Mouse (Mus musculus): Measurements from ENCODE around the gene Ddx58.

The Ddx58 gene

DNA sequence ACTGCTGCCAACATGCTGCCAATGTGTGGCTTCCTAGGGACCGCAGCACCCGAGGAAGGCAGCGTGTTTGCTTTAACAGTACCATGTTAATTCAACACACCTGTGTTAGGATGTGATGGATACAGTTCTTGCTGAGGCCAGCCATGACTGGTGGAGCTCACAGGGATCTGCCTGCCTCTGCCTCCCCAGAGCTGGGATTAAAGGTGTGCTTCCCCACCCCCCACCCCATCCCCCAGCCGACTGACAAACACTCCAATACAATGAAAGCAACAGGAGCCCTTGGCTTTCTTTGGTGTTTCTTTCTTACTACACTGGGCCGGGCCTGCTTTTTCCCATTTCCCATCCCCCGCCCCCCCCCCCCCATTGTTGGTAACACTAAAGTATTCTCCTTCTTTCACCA, 5.4 kb downstream of the Ddx58 start:
- DNase-seq (ENCODE audit: low spot score), result no peak

GRCm38 (mm10) chr4:40233062-40233664, 6.5 kb downstream of the Ddx58 start:
- no peak for DNase-seq (ENCODE audit: low spot score)

- no peak for DNase-seq (ENCODE audit: low spot score)
These were observed 9.9 kb downstream of the Ddx58 start for GRCm38 (mm10) chr4:40229723-40230122.

- no peak for DNase-seq (ENCODE audit: low spot score)
These were observed 11.7 kb downstream of the Ddx58 start for GRCm38 (mm10) chr4:40227886-40228285.

- DNase-seq (ENCODE audit: low spot score), result no peak
These were observed 12.5 kb downstream of the Ddx58 start for GRCm38 (mm10) chr4:40227131-40227530.

DNA sequence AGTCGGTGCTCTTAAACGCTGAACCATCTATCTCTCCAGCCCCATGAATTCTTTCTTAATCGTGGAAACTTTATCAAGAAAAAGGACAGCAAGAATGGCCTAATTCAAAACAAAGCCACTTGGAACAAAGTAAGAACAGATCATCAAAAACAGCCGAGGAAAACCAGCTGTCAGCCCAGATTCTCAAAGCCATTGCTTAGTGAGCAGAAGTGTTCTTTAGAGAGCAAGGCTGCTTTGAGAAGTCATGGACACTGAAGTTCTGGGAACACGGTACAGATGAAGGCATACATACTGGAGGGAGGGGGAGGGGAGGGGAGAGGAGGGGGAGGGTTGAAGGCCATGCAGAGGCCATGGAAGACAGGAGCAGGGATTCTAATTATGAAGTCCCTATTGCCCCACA, 13.5 kb downstream of the Ddx58 start:
- no peak for DNase-seq (ENCODE audit: low spot score)

GRCm38 (mm10) chr4:40221876-40222585, 17.6 kb downstream of the Ddx58 start:
- no peak for DNase-seq (ENCODE audit: low spot score)

DNA sequence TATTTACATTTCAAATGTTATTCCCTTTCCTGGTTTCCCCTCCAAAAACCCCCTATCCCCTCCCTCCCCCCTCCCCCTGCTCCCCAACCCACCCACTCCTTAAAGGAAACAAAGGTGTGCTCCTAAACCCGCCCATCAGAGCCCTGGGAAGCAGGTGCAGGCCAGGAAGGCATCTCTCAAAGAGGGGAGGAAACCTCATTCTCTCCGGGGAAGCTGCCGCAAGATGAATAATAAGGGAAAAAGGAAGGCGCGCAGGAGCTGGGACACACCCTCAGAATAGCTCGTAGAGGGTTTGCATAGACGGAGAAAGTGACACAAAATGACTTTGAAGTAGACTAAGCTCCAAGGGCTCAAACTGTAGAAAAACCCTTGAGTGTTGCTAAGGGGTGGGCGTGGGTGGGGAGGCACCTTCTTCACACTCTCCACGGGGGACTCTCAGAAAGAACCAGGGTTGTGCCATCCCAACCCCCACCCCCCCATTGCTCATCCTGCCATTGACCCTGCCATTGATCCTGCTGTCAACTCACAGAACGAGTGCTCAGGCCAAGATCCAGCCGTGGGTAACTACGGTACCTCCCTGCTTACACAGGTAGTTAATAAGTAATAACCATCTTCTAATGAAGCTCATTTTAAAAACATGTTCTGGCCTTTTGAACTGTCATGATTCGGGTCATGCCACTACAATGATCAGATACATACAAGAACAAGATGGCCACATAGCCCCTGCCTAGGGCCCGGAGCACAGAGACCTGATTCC, 18.4 kb downstream of the Ddx58 start:
- no peak for DNase-seq (ENCODE audit: low spot score)

GRCm38 (mm10) chr4:40220437-40220836, 19.2 kb downstream of the Ddx58 start:
- DNase-seq (ENCODE audit: low spot score), result no peak

- DNase-seq (ENCODE audit: low spot score), result peak; percentile 25
These were observed 21.2 kb downstream of the Ddx58 start for GRCm38 (mm10) chr4:40218382-40218781.

GRCm38 (mm10) chr4:40217910-40218309, 21.7 kb downstream of the Ddx58 start:
- no peak for DNase-seq (ENCODE audit: low spot score)

GRCm38 (mm10) chr4:40212177-40212576, 27.5 kb downstream of the Ddx58 start:
- DNase-seq (ENCODE audit: low spot score), result no peak

GRCm38 (mm10) chr4:40207701-40208100, 31.9 kb downstream of the Ddx58 start:
- DNase-seq (ENCODE audit: low spot score), result no peak

DNA sequence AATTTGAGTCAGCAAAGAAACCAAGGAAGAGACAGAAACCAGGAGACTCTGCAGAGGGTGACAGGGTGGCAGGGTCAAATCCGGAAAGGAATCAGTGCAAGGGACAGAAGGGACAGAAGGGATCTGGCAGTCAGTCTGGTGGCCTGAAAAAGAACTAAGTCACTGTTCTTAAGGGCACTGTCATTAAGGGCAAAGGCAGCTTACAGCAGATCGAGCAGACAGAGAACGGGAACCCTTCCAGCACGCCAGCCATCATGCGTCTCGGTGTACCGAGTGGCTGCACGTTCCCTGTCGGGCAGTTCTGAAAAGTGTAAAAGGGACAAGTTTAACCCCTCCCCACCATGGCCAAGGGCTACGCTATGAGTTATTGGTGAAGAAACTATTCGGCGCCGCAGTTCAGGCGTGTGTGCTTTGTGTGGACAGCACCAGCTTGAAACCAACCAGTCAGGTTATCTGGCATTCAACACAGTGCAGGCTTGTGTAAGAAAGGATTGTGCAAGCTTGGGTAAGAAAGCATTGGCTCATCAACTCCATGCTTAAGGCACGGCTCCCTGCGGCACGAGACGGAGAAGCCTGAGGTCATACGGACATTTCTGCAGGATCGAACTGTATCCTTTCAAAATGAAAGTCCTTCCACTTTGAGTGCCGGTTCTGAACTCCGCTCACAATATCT, 34.3 kb downstream of the Ddx58 start:
- DNase-seq (ENCODE audit: low spot score), result no peak

- no peak for DNase-seq (ENCODE audit: low spot score)
These were observed 35.3 kb downstream of the Ddx58 start for GRCm38 (mm10) chr4:40204374-40204773.

- DNase-seq (ENCODE audit: low spot score), result no peak
These were observed 37.4 kb downstream of the Ddx58 start for GRCm38 (mm10) chr4:40202205-40202604.

DNA sequence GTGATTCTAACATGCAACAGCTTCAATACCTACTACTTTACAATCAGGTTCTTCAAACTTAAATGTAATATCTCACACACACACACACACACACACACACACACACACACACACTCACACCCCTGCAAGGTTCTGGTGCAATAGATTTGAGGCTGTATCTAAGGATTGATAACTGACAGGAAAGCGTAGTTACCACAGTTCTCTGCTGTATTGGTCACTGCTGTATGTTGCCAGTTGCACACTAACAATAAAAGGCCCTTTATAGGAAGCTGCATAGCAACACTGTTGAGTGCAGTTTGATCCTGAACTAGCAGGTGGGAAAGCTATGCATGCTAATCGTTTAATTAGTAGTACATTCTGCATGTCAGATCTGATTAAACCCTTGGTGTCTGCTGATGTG, 44.3 kb downstream of the Ddx58 start:
- no peak for DNase-seq (ENCODE audit: low spot score)

GRCm38 (mm10) chr4:40193461-40193860, 46.2 kb downstream of the Ddx58 start:
- no peak for DNase-seq (ENCODE audit: low spot score)

GRCm38 (mm10) chr4:40192246-40192645, 47.4 kb downstream of the Ddx58 start:
- no peak for DNase-seq (ENCODE audit: low spot score)

DNA sequence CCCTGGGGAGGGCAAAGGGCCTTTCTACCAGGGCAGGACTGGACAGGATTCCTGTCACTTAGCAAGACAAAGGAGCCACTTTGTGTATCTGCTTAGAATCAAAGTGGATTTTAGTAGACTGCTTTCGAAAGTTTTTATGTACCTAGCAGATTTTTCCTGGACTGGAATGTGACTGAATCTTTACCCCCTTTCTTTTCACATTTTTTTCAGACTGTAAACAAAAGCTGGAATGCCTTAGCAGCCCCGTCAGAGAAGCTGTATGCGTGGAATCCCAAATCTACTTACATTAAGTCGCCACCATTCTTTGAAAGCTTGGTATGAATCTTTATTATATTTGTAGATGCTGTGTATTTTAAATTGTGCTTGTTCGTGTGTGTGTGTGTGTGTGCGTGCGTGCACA, 51.7 kb downstream of the Ddx58 start:
- DNase-seq (ENCODE audit: low spot score), result no peak

- no peak for DNase-seq (ENCODE audit: low spot score)
These were observed 55.2 kb downstream of the Ddx58 start for GRCm38 (mm10) chr4:40184470-40184869.

DNA sequence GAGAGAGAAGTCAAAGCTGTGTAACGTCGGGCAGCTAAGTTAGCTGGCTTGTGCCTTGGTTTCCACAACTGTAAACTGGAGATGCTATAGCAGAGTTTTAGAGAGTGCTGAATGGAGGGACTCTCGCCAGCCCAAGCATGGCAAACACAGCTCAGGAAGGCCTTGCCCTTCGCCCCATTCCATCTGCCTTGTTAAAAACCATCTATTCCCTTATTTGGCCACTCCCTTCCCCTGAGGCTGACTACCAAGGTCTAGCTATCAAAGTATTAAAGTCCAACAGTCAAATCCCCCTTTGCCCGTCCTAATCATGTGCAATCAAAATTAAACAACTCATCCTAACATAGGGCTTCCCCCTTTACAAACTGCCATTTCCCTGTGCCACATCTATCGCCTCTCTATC, 55.8 kb downstream of the Ddx58 start:
- DNase-seq (ENCODE audit: low spot score), result no peak
